Mouse (Mus musculus): ENCODE results near the gene Plagl2. TPM values are rescaled to one million over a fixed set of nuclear protein-coding genes. Genes with fewer than 3 reads are reported as not detected.

Gene Plagl2
- polyA plus RNA-seq, 1 experiment from 2014 or later, result 7.6 TPM

- WGBS, result 78% methylated on average over 2 of the region's 2 CpGs
- H3K9ac ChIP-seq, result no peak overlapping the region
- no peak overlapping the region for H3K4me2 ChIP-seq
- H3K27me3 ChIP-seq, result no peaks in the 10 kb centered on the region
- H3K4me3 ChIP-seq, result no peak overlapping the region
- no peak for ATAC-seq (replicated peaks; ENCODE audit: insufficient number of reproducible peaks, insufficient read depth, low FRiP score, low read depth)
- H3K9me3 ChIP-seq (replicated peaks), result no peaks in the 10 kb centered on the region
- no peaks in the 10 kb centered on the region for H3K4me1 ChIP-seq (replicated peaks)
- no peak overlapping the region for H3K27ac ChIP-seq
- peaks cover 20% of the 10 kb centered on the region for H3K36me3 ChIP-seq
Observed at GRCm38 (mm10) chr2:153267331-153267730, 26.1 kb upstream of the Plagl2 start.

DNA sequence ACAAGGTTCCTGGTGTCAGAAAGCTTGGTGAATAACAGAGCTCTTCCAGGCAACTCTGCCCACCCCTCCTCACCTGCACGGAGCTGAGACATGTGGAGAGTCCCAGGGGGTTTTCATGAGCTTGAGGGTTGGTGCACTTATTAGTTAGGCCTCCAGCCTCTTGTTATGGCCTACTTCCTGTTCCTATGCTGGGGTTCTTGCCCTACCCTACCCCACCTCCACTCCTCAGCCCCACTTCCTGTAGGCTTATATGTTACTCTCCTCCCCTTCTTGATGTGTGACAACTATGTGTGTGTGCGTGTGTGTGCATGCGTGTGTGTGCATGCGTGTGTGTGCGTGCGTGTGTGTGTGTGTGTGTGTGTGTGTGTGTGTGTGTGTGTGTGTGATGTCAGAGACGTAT is 21.8 kb upstream of the Plagl2 start:
- Histone ChIP-seq H3K9me3 (replicated peaks) (no peaks in the 10 kb centered on the region), H3K4me3 (no peak overlapping the region), H3K9ac (no peak overlapping the region), H3K27me3 (no peaks in the 10 kb centered on the region), H3K4me2 (no peak overlapping the region), H3K36me3 (peaks cover 30% of the 10 kb centered on the region), H3K4me1 (replicated peaks) (peaks cover 7% of the 10 kb centered on the region), H3K27ac (no peak overlapping the region)
- no peak for ATAC-seq (replicated peaks; ENCODE audit: insufficient number of reproducible peaks, insufficient read depth, low FRiP score, low read depth)
- WGBS, result 78% methylated on average over 7 of the region's 7 CpGs

- Histone ChIP-seq H3K4me3 (no peak overlapping the region), H3K4me2 (no peak overlapping the region), H3K36me3 (peaks cover 20% of the 10 kb centered on the region), H3K9me3 (replicated peaks) (no peaks in the 10 kb centered on the region), H3K27me3 (no peaks in the 10 kb centered on the region), H3K27ac (no peak overlapping the region), H3K4me1 (replicated peaks) (peaks cover 7% of the 10 kb centered on the region), H3K9ac (no peak overlapping the region)
- WGBS, result 37% methylated on average over 3 of the region's 3 CpGs
- ATAC-seq (replicated peaks; ENCODE audit: insufficient number of reproducible peaks, insufficient read depth, low FRiP score, low read depth), result no peak
Observed at GRCm38 (mm10) chr2:153259864-153260674, 18.8 kb upstream of the Plagl2 start.

DNA sequence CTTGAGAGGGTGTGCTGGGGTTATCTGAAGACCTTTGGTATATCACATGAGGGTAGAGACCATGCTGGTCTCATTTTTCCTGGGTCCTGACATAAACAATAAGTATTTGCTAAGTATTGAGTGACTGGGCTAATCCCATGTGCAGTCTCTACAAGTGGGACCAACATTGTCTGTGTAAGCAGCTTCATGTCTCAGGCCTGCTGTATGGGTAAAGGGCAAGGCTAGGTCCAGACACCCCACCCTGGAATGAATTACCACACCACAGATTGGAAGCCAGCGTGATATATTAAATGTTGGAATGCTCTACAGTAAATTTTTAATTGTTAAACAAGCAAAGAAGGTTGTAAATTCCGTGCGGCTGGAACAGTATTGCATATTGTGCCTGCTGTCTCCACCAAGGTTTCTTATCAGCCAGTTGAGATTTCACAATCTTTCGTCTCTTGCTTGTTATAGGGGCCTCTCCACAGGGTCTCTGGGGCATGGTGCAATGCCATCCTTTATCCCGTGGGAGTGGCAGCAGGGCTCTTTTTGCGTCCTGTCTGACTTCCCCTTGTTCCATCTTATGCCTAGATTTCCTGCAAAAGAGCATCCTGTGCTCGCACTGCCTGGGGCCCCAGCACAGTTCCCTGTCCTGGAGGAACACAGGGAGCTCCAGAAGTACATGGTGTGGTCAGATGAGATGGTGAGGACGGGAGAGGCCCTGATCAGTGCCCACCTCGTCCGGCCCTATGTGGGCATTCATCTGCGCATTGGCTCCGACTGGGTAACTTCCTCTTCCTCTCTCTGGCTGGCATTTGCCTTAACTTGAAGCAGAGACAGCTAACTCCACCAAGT is 18.0 kb upstream of the Plagl2 start:
- no peaks in the 10 kb centered on the region for H3K9me3 ChIP-seq (replicated peaks)
- H3K4me2 ChIP-seq, result no peak overlapping the region
- peaks cover 20% of the 10 kb centered on the region for H3K36me3 ChIP-seq
- WGBS, result 52% methylated on average over 12 of the region's 12 CpGs
- ATAC-seq (replicated peaks; ENCODE audit: insufficient number of reproducible peaks, insufficient read depth, low FRiP score, low read depth), result no peak
- H3K4me1 ChIP-seq (replicated peaks), result peaks cover 7% of the 10 kb centered on the region
- H3K4me3 ChIP-seq, result no peak overlapping the region
- H3K9ac ChIP-seq, result no peak overlapping the region
- no peaks in the 10 kb centered on the region for H3K27me3 ChIP-seq
- H3K27ac ChIP-seq, result no peak overlapping the region

GRCm38 (mm10) chr2:153256604-153257003 is 15.4 kb upstream of the Plagl2 start:
- no peak overlapping the region for H3K4me3 ChIP-seq

GRCm38 (mm10) chr2:153249751-153250150 is 8.5 kb upstream of the Plagl2 start:
- Histone ChIP-seq H3K36me3 (peaks cover 33% of the 10 kb centered on the region), H3K4me3 (no peak overlapping the region), H3K27me3 (no peaks in the 10 kb centered on the region), H3K27ac (no peak overlapping the region), H3K4me1 (replicated peaks) (no peaks in the 10 kb centered on the region), H3K4me2 (no peak overlapping the region), H3K9me3 (replicated peaks) (no peaks in the 10 kb centered on the region), H3K9ac (no peak overlapping the region)
- WGBS, result 84% methylated on average over 5 of the region's 5 CpGs
- ATAC-seq (replicated peaks; ENCODE audit: insufficient number of reproducible peaks, insufficient read depth, low FRiP score, low read depth), result no peak

More at GRCm38 (mm10) chr2:153256604-153257003, 15.4 kb upstream of the Plagl2 start:
- no peak overlapping the region for H3K9ac ChIP-seq
- H3K27ac ChIP-seq, result no peak overlapping the region
- H3K36me3 ChIP-seq, result peaks cover 10% of the 10 kb centered on the region
- H3K4me1 ChIP-seq (replicated peaks), result peaks cover 7% of the 10 kb centered on the region
- H3K9me3 ChIP-seq (replicated peaks), result no peaks in the 10 kb centered on the region
- no peaks in the 10 kb centered on the region for H3K27me3 ChIP-seq
- WGBS, result 84% methylated on average over 2 of the region's 2 CpGs
- ATAC-seq (replicated peaks; ENCODE audit: insufficient number of reproducible peaks, insufficient read depth, low FRiP score, low read depth), result no peak
- H3K4me2 ChIP-seq, result no peak overlapping the region

DNA sequence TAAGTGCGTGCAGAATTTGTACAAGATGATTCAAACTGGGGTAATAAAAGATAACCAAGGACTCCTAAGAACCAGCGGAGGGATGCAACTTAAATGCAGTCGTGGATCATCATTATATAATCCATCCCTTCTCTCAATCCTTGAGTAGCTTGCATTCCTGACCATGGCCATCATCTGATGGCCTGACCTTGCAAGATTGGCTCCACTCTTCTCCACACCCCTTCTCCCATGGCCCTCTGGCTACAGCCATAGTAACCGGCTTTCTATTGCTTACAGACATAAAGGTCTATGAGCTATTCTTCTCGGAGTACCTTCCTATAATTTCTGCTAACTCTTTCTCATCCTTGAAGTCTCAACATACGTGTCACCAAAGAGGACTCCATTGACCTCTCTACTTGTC is 930 bp upstream of the Plagl2 start:
- Histone ChIP-seq H3K4me1 (replicated peaks) (peaks cover 39% of the 10 kb centered on the region), H3K9me3 (replicated peaks) (no peaks in the 10 kb centered on the region), H3K36me3 (peaks cover 5% of the 10 kb centered on the region; the same call in 1 of the 2 replicates), H3K4me3 (peak overlapping the region; percentile 97), H3K4me2 (peak overlapping the region; percentile 83), H3K27me3 (no peaks in the 10 kb centered on the region), H3K27ac (peak overlapping the region; percentile 96; the same call in 1 of the 2 replicates), H3K9ac (peak overlapping the region; percentile 100; the same call in 1 of the 2 replicates)
- WGBS, result 59% methylated on average over 6 of the region's 6 CpGs
- no peak for ATAC-seq (replicated peaks; ENCODE audit: insufficient number of reproducible peaks, insufficient read depth, low FRiP score, low read depth)

DNA sequence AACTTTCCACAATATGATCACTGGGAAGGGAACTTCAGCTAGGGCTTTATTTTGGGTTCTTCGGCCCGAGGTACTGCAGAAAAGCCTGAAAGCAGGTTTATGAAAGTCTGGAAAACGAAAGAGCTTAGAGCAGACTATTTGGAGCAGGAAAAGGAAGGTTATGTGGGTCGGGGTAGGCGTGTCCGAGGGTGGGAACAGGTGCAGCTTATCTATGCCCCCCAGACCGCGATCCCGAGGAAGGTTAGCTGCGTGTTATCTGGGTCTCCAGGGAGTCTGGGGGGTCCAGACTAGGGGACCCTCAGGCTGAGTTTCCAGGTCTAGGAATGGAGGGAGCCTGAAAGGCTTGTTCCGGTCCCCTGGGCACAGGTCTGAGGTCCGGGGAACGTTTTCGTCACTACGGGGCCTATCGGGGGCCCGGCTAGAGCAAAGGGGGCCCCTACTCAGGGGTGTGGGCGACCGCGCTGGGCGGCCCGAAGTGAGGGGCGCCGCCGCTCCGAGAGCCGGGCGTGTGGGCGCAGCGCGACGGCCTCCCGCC is 458 bp downstream of the Plagl2 start:
- peak overlapping the region; percentile 100 for H3K9ac ChIP-seq
- H3K27me3 ChIP-seq, result no peaks in the 10 kb centered on the region
- peak overlapping the region; percentile 96 for H3K27ac ChIP-seq
- H3K4me3 ChIP-seq, result peak overlapping the region; percentile 97
- no peaks in the 10 kb centered on the region for H3K9me3 ChIP-seq (replicated peaks)
- WGBS, result under 1% methylated on average over 33 of the region's 33 CpGs
- H3K4me1 ChIP-seq (replicated peaks), result peaks cover 45% of the 10 kb centered on the region
- peaks cover 7% of the 10 kb centered on the region for H3K36me3 ChIP-seq
- peak; percentile 32 for ATAC-seq (replicated peaks; ENCODE audit: insufficient number of reproducible peaks, insufficient read depth, low FRiP score, low read depth)
- H3K4me2 ChIP-seq, result peak overlapping the region; percentile 83

- Histone ChIP-seq H3K36me3 (peaks cover 10% of the 10 kb centered on the region), H3K27me3 (no peaks in the 10 kb centered on the region), H3K4me2 (peak overlapping the region; percentile 83), H3K9ac (peak overlapping the region; percentile 100), H3K27ac (peak overlapping the region; percentile 96), H3K9me3 (replicated peaks) (no peaks in the 10 kb centered on the region), H3K4me3 (peak overlapping the region; percentile 97), H3K4me1 (replicated peaks) (peaks cover 45% of the 10 kb centered on the region)
- WGBS, result 2% methylated on average over 22 of the region's 22 CpGs
- ATAC-seq (replicated peaks; ENCODE audit: insufficient number of reproducible peaks, insufficient read depth, low FRiP score, low read depth), result no peak
Observed at GRCm38 (mm10) chr2:153239860-153240480, 1.3 kb downstream of the Plagl2 start.

DNA sequence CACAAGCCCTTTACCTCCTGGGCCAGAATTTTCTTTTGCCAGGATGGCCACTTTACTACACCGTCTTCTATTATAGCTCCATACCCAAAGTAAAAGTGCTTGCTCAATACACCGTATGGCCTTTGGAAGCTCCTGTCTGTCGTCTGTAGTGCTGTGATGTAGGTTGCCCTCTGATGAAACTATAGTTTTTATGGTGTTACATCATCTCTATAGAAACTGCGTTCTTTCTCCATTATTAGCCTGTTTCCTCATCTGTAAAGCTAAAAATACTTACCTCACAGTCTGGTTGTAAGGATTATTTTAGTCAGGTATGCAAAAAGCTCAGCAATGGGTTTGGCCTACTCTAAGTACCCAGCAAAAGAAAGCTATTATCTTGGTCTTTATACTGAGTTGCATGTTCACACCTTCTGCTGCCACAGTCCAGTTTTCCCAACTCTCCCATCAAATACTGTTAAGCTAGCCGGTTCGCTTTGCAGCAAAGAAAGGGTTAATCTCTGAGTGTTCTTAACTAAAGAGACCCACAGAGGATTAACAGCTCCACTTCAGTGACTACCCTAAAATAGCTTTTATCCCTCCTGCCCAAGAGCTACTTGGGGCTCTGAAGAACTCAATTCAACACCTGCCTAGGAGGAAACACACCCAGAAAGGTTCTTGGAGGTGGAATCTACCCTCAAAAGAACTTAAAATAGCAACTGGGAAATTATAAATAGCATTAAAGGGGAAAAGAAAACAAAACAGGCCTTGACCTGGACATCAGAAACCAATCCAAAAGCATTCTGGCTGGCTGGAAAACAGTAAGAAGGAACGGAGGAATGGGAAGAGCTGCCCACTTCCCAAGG is 2.0 kb downstream of the Plagl2 start:
- Histone ChIP-seq H3K4me3 (peak overlapping the region; percentile 97), H3K36me3 (peaks cover 17% of the 10 kb centered on the region), H3K4me2 (peak overlapping the region; percentile 83), H3K9ac (peak overlapping the region; percentile 100), H3K27ac (peak overlapping the region; percentile 96), H3K9me3 (replicated peaks) (no peaks in the 10 kb centered on the region), H3K4me1 (replicated peaks) (peaks cover 45% of the 10 kb centered on the region), H3K27me3 (no peaks in the 10 kb centered on the region)
- 43% methylated on average over 7 of the region's 7 CpGs for WGBS
- no peak for ATAC-seq (replicated peaks; ENCODE audit: insufficient number of reproducible peaks, insufficient read depth, low FRiP score, low read depth)
